Mouse (Mus musculus): ENCODE results near the gene Cope.

Cope gene

DNA sequence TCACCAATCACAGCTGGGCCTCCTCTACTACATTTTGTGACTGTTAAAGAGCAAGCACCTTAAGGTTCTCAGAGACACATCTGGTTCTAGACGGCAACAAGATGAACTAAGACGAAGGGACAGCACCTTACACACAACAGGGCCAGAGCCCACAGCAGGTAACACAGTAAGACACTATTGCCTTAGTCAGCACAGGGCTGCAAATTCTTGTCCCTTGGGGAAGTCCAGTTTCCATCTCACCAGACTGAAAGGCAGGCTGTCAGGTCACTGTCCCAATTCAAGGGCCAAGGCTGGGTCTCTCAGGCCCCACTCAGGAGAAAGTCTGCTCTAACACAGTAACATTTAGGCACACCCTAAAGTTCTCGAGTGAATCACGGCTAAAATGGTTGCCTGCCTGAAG lies 45.1 kb downstream of the Cope start:
- DNase-seq (ENCODE audit: low read depth, low spot score): no peak

DNA sequence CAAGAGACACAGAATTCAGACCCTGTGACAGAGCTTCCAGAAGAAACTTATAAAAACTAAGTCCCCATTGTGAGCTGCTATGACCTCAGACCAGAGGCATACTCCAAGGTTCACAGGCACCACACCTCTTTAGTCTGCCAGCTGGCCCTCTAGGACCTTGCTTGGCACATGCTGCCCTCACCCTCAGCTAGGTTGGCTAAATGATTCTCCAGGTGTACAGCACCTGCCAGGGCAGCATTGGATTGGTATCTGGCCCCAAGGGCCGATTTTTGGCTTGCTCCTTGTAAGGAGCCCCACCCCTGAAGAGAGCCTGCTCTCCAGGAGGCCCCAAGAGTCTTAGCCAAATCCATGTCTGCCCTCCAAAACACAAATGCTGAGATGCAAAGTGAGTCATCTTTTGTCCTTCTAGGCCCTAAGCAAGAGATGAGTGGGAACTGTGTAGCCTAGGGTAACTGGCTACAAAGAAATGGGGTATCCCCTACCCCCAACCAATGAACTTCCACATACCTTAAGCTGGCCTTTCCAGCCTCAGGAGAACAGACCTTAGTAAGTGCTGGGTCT lies 45.6 kb downstream of the Cope start:
- DNase-seq (ENCODE audit: low read depth, low spot score): no peak

DNA sequence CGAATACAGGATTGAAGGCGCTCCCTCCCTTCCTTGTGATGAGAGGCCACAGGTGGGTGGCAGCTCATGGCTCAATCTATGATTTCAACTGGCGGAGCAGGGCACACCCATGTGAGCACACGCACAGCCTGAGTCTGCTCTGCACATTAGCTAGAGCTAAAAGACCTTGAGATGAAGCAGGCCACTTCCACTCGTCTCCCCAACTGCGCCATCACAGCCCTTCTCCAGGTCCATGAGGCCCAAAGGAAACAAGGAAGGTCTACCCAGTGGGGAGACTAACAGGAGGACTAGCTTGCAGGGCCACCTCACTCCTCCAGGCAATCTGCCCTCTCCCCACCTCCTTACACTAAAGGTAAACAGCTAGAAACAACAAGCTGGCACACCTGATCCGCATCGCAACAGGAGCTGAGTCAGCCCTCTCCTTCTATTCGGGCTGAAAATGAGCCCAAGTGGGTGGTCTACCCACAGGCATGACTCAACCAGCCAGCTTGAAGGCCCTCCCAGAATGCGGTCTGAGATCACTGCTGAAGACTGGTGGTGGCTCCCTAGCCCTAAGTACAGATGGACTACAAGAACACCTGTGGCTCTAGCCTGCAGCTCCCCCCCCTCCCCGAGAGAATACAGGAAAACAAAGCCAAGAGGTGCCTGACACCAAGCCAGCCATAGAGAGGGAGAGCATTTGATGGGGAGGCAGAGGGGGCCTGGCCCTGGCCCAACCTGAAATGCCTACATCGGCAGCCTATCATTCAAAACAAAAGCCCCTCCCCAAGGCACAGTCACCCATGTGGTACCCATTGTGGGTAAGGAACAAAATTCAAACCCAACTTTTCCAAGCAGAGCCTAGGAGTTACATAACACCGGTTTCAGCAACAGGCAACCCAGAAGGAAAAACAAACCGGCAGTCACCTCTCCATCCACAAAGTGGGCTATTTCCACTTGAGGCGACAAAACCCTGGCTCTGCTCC lies 49.0 kb downstream of the Cope start:
- no peak for DNase-seq (ENCODE audit: low read depth, low spot score)

- DNase-seq (ENCODE audit: low read depth, low spot score): no peak
These were observed 49.7 kb downstream of the Cope start for GRCm38 (mm10) chr8:70352000-70352384.

DNA sequence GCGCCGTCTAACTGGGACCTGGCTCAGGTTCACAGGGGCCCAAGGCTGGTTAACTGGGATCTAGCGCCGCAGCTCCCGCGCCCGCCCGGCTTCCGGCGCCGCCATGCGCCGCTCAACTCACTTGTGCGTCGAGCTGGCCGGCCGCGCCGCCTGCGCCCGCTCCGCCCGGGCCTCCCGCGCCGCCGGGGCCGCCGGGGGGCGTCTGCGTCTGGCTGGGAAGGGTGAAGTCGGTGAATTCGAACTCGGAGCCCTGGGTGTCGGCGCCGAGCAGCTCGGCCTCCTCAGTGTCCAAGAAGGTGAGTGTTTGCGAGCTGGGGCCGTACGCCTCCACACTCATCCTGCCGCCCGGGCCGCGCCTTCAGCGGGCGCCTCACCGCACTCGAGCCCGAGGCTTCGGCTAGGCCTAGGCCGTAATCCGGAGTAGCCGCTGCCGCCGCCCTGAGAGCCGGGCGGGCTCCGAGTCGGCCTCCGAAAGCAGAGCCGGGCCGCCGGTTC lies 50.4 kb downstream of the Cope start:
- DNase-seq (ENCODE audit: low read depth, low spot score): no peak

GRCm38 (mm10) chr8:70353194-70353817 lies 51.0 kb downstream of the Cope start, which contains the start of gene Upf1:
Gene Upf1 (minus strand): TSS chr8:70353278.
- DNase-seq (ENCODE audit: low read depth, low spot score): peak; percentile 99

DNA sequence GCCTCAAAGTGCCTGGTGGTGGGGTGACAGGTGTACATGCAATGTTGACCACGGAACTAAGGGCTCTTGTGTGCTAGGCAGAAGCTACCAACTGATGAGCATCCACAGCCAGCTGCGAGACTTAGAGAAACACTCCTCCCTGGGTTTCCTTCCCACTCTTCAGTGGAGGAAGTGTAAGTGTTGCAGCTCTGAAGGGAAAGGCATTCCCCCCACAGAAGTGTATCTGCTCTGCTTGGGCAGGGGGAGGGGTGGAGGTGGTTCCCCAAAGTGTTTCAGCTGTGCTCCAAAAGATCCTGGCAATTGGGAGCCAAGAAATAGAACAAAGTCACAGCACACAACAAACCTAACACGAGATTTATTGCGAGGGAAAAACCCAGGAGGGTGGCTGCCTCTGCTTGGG lies 51.7 kb downstream of the Cope start:
- DNase-seq (ENCODE audit: low read depth, low spot score): no peak

GRCm38 (mm10) chr8:70356111-70356510 lies 53.8 kb downstream of the Cope start:
- no peak for DNase-seq (ENCODE audit: low read depth, low spot score)

GRCm38 (mm10) chr8:70359411-70359810 lies 57.1 kb downstream of the Cope start:
- no peak for DNase-seq (ENCODE audit: low read depth, low spot score)

DNA sequence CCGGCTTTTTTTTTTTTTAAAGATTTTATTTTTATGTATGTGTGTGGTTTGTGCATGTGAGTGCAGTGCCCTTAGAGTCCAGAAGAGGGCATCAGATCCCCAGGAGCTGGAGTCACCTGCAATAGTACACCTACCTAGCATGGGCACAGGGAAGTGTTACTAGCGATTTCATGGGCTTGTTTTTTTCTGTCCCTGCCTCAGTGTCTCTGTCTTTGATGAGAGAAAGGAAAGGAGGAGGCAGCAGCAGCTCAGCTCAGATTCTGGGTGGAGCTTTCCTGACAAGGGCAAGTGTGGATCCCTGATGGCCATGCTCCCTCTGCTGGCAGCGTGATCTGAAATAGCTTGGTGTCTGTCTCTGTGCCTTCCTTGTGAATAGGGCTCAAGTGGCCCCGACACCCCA lies 58.5 kb downstream of the Cope start:
- no peak for DNase-seq (ENCODE audit: low read depth, low spot score)

GRCm38 (mm10) chr8:70361484-70362032 lies 59.2 kb downstream of the Cope start:
- DNase-seq (ENCODE audit: low read depth, low spot score): no peak
